Mouse (Mus musculus) heart, postnatal 25 days (tissue): ENCODE data around the gene Top3a. TPM values are rescaled to one million over a fixed set of nuclear protein-coding genes. Genes with fewer than 3 reads are reported as not detected.

Source experiments
- DNase-seq: peaks from one replicate; pipeline ENCODE4 v3.0.0; 2022; ENCODE audit warnings: low spot score
- intact Hi-C: fragments of 180-260 bp; cut with DNase I; formaldehyde crosslinking; loops from one replicate; pipeline ENCODE4 v1.15.1; 2025
- total RNA-seq, 2 experiments: library from RNA; stranded (reverse); gene quantifications; 2 replicates each; pipeline ENCODE4 v1.2.3; 2021

Top3a gene
- total RNA-seq, 2 experiments from 2014 or later, result 4.1 to 4.2 TPM

GRCm38 (mm10) chr11:60776107-60776828 is 897 bp downstream of the Top3a start:
- intact Hi-C loops, result loop anchor here (2.0 to 5.0 kb wide), 4 partner anchors 47 to 239 kb away; partner anchors contain the start of genes Alkbh5, Mief2 and Tmem11
- DNase-seq, result no peak

- DNase-seq, result no peak
- intact Hi-C loops, result loop anchor here (5.0 kb wide), 3 partner anchors 73 to 238 kb away; partner anchors contain the start of genes Alkbh5 and Tmem11
Observed at GRCm38 (mm10) chr11:60775578-60775977, 1.6 kb downstream of the Top3a start.

GRCm38 (mm10) chr11:60774841-60775240 is 2.3 kb downstream of the Top3a start:
- DNase-seq, result no peak
- intact Hi-C loops, result loop anchor here (5.0 kb wide), 3 partner anchors 73 to 238 kb away; partner anchors contain the start of genes Alkbh5 and Tmem11

- intact Hi-C loops, result no loop called here
- DNase-seq, result no peak
Observed at GRCm38 (mm10) chr11:60774158-60774689, 2.9 kb downstream of the Top3a start.

- no peak for DNase-seq
- intact Hi-C loops, result no loop called here
Observed at GRCm38 (mm10) chr11:60772161-60772560, 5.0 kb downstream of the Top3a start.

GRCm38 (mm10) chr11:60770776-60771175 is 6.4 kb downstream of the Top3a start:
- intact Hi-C loops, result no loop called here
- no peak for DNase-seq

GRCm38 (mm10) chr11:60769322-60769721 is 7.8 kb downstream of the Top3a start:
- DNase-seq, result no peak
- intact Hi-C loops, result no loop called here

- intact Hi-C loops, result no loop called here
- no peak for DNase-seq
Observed at GRCm38 (mm10) chr11:60766969-60767368, 10.2 kb downstream of the Top3a start.

GRCm38 (mm10) chr11:60761681-60762080 is 15.5 kb downstream of the Top3a start:
- intact Hi-C loops, result no loop called here
- DNase-seq, result no peak

- intact Hi-C loops, result no loop called here
- no peak for DNase-seq
Observed at GRCm38 (mm10) chr11:60755570-60755969, 21.6 kb downstream of the Top3a start.

GRCm38 (mm10) chr11:60740321-60740720 is 36.8 kb downstream of the Top3a start:
- intact Hi-C loops, result no loop called here
- DNase-seq, result no peak

- intact Hi-C loops, result no loop called here
- DNase-seq, result no peak
Observed at GRCm38 (mm10) chr11:60737450-60737849, 39.7 kb downstream of the Top3a start.

- intact Hi-C loops, result no loop called here
- no peak for DNase-seq
Observed at GRCm38 (mm10) chr11:60736491-60736890, 40.7 kb downstream of the Top3a start.

- intact Hi-C loops, result no loop called here
- no peak for DNase-seq
Observed at GRCm38 (mm10) chr11:60735191-60735590, 42.0 kb downstream of the Top3a start.

GRCm38 (mm10) chr11:60734206-60734605 is 43.0 kb downstream of the Top3a start:
- intact Hi-C loops, result no loop called here
- DNase-seq, result no peak

- intact Hi-C loops, result no loop called here
- DNase-seq, result no peak
Observed at GRCm38 (mm10) chr11:60731251-60731650, 45.9 kb downstream of the Top3a start.

GRCm38 (mm10) chr11:60730169-60730568 is 47.0 kb downstream of the Top3a start:
- intact Hi-C loops, result no loop called here
- DNase-seq, result no peak

GRCm38 (mm10) chr11:60729217-60729641 is 47.9 kb downstream of the Top3a start:
- intact Hi-C loops, result loop anchor here (2.0 to 5.0 kb wide), 2 partner anchors 48 to 148 kb away; partner anchors contain the start of genes Smcr8, Tmem11 and Top3a
- no peak for DNase-seq

- peak; percentile 93 for DNase-seq
- intact Hi-C loops, result loop anchor here (2.0 to 5.0 kb wide), 2 partner anchors 48 to 149 kb away; partner anchors contain the start of genes Smcr8, Tmem11 and Top3a
Observed at GRCm38 (mm10) chr11:60728260-60728761, 48.9 kb downstream of the Top3a start, which contains the start of gene Mief2. TSS of gene Mief2 (plus strand) at chr11:60728398.

- intact Hi-C loops, result loop anchor here (2.0 to 5.0 kb wide), 3 partner anchors 29 to 150 kb away; partner anchors contain the start of genes Llgl1, Smcr8, Tmem11 and Top3a
- DNase-seq, result no peak
Observed at GRCm38 (mm10) chr11:60727392-60728140, 49.6 kb downstream of the Top3a start.
